Mouse (Mus musculus): ENCODE data around the gene Josd1. TPM values are rescaled to one million over a fixed set of nuclear protein-coding genes. Genes with fewer than 3 reads are reported as not detected.

The Josd1 gene
- total RNA-seq, 1 experiment = 25.3 TPM

Other genes starting within 250 kb of the Josd1 start
- 72.8 and 82.0 TPM in 2 replicates for gene Csnk1e, start 232.4 kb downstream of the Josd1 start, total RNA-seq (2012; rRNA removed)
- gene Kcnj4, start 182.7 kb downstream of the Josd1 start, total RNA-seq (2012; rRNA removed) = 3.2 and 5.8 TPM in 2 replicates
- 16.2 and 25.6 TPM in 2 replicates for gene Kdelr3, start 171.5 kb downstream of the Josd1 start, total RNA-seq (2012; rRNA removed)
- gene Ddx17, start 141.2 kb downstream of the Josd1 start, total RNA-seq (2012; rRNA removed) = 186 and 211 TPM in 2 replicates
- 3.4 and 6.4 TPM in 2 replicates for gene Dmc1, start 82.8 kb downstream of the Josd1 start, total RNA-seq (2012; rRNA removed)
- gene Fam227a, start 29.0 kb downstream of the Josd1 start, total RNA-seq (2012; rRNA removed) = 1.2 TPM in 2 replicates
- gene Cby1, start 28.7 kb downstream of the Josd1 start, total RNA-seq (2012; rRNA removed) = 21.9 and 29.5 TPM in 2 replicates
- gene Tomm22, start 17.1 kb downstream of the Josd1 start, total RNA-seq (2012; rRNA removed) = 103 and 182 TPM in 2 replicates
- 45.3 and 48.1 TPM in 2 replicates for gene Gtpbp1, start 2.9 kb upstream of the Josd1 start, total RNA-seq (2012; rRNA removed)
- 29.8 and 35.7 TPM in 2 replicates for gene Sun2, start 54.6 kb upstream of the Josd1 start, total RNA-seq (2012; rRNA removed)
- 16.5 and 23.5 TPM in 2 replicates for gene Dnal4, start 89.9 kb upstream of the Josd1 start, total RNA-seq (2012; rRNA removed)
- 7.9 and 10.3 TPM in 2 replicates for gene Nptxr, start 116.8 kb upstream of the Josd1 start, total RNA-seq (2012; rRNA removed)
- 3.4 and 9.3 TPM in 2 replicates for gene Npcd, start 146.3 kb upstream of the Josd1 start, total RNA-seq (2012; rRNA removed)
- gene Cbx6, start 146.8 kb upstream of the Josd1 start, total RNA-seq (2012; rRNA removed) = 28.2 and 30.1 TPM in 2 replicates
- 39.9 and 42.4 TPM in 2 replicates for gene Apobec3, start 203.7 kb upstream of the Josd1 start, total RNA-seq (2012; rRNA removed)